25 mouse cellular contexts compared by ENCODE assay signal in the genomic region with DNA sequence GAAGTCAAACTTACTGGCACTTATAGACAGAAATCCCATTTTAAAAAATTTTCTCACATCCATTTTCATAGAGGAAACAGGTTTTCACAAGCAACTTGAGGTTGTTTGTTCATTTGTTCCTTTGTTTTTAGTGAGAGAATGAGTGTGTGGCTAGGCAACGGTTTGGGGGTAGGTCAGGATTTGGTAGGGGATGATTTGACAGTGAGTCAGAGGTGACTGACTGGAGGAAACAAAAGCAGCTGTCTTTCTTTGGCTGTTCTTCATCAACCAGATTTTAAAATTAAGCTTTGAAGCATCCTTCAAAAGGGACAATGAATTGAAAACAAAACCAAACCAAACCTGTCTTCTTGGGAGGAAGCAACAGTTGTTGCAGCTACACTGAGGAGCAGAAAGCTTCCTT. TPM values are rescaled to one million over a fixed set of nuclear protein-coding genes. Genes with fewer than 3 reads are reported as not detected.
DNase-seq lines count a peak whose midpoint lies in the region; ATAC-seq and TF ChIP-seq lines count a peak whose summit lies in the region.
"Had no signal": no experiment of that assay in that cellular context is flagged by ENCODE, and none has a peak within 500 bp of the region (broad histone marks: within the 10 kb centered on the region; RNA-seq: fewer than 3 reads in every experiment).

No protein-coding gene starts in this region.

- H3K4me2 ChIP-seq in myocyte (ENCODE audit: low read depth): peak overlapping the region; percentile 40
- H3K4me2 ChIP-seq in kidney, embryonic 16.5 days (replicated peaks; ENCODE audit: low read depth, low read length): no peak overlapping the region
- H3K4me2 ChIP-seq: embryonic facial prominence, embryonic 12.5 days; forebrain, embryonic 13.5 days; forebrain, embryonic 15.5 days had no signal

- H3K79me2 ChIP-seq in C2C12 (ENCODE audit: control insufficient read depth, insufficient read depth) (no peaks in the 10 kb centered on the region), myocyte (ENCODE audit: control insufficient read depth, insufficient read depth) (no peaks in the 10 kb centered on the region)
- no peaks in the 10 kb centered on the region for H3K79me2 ChIP-seq in heart, adult 2 months (replicated peaks; ENCODE audit: control insufficient read depth, insufficient read depth, low read length)

- H3K4me1 ChIP-seq in kidney, embryonic 16.5 days (ENCODE audit: insufficient read depth, low read length): no peaks in the 10 kb centered on the region
- H3K4me1 ChIP-seq in heart, adult 2 months (ENCODE audit: control insufficient read depth, insufficient read depth, low read length): no peaks in the 10 kb centered on the region
- H3K4me1 ChIP-seq: embryonic facial prominence, embryonic 10.5 days; embryonic facial prominence, embryonic 12.5 days; forebrain, embryonic 13.5 days had no signal

- no peaks in the 10 kb centered on the region for H3K27me3 ChIP-seq in C2C12 (ENCODE audit: control insufficient read depth, insufficient read depth, insufficient read length)
- H3K27me3 ChIP-seq in myocyte (ENCODE audit: control insufficient read depth, insufficient read depth, insufficient read length): no peaks in the 10 kb centered on the region
- no peaks in the 10 kb centered on the region for H3K27me3 ChIP-seq in kidney, embryonic 16.5 days (ENCODE audit: insufficient read depth, low read length)
- no peaks in the 10 kb centered on the region for H3K27me3 ChIP-seq in heart, adult 2 months (ENCODE audit: control insufficient read depth, insufficient read depth, low read length)
- H3K27me3 ChIP-seq: embryonic facial prominence, embryonic 12.5 days; forebrain, embryonic 13.5 days; forebrain, embryonic 15.5 days had no signal

- H3K27ac ChIP-seq in kidney, embryonic 16.5 days (ENCODE audit: low read length): no peak overlapping the region
- H3K27ac ChIP-seq in heart, adult 2 months: no peak overlapping the region
- H3K27ac ChIP-seq: embryonic facial prominence, embryonic 10.5 days; embryonic facial prominence, embryonic 12.5 days; forebrain, embryonic 13.5 days; forebrain, embryonic 15.5 days had no signal

- H3K4me3 ChIP-seq in C2C12 (ENCODE audit: insufficient read depth, poor library complexity, severe bottlenecking) (no peak overlapping the region), myocyte (no peak overlapping the region)
- H3K4me3 ChIP-seq in kidney, embryonic 16.5 days (ENCODE audit: low read length): no peak overlapping the region
- H3K4me3 ChIP-seq in heart, adult 2 months: no peak overlapping the region
- H3K4me3 ChIP-seq: embryonic facial prominence, embryonic 10.5 days; embryonic facial prominence, embryonic 12.5 days; forebrain, embryonic 13.5 days; forebrain, embryonic 15.5 days had no signal

- no peak overlapping the region for H3ac ChIP-seq in C2C12 (ENCODE audit: control insufficient read depth, insufficient read length, low read depth)
- H3ac ChIP-seq in myocyte (ENCODE audit: control insufficient read depth, insufficient read length): no peak overlapping the region

- ATAC-seq in kidney, embryonic 16.5 days (ENCODE audit: low FRiP score, low TSS enrichment): no peak
- ATAC-seq: activated CD4-positive, CD25-positive, alpha-beta regulatory T cell, adult 4 months; forebrain, embryonic 13.5 days; forebrain, embryonic 15.5 days; forebrain, postnatal 0 days; Patski had no signal

- intact Hi-C loops in heart, adult 2 months (cut with DNase I): no loop called here

- 49% methylated on average over 1 of the region's 1 CpGs for WGBS in kidney, embryonic 16.5 days
- 19% methylated on average over 1 of the region's 1 CpGs for WGBS in heart, adult 2 months

- H3K36me3 ChIP-seq in C2C12 (ENCODE audit: control insufficient read depth, insufficient read depth): no peaks in the 10 kb centered on the region
- no peaks in the 10 kb centered on the region for H3K36me3 ChIP-seq in myocyte (ENCODE audit: control insufficient read depth, insufficient read depth)
- no peaks in the 10 kb centered on the region for H3K36me3 ChIP-seq in kidney, embryonic 16.5 days (ENCODE audit: insufficient read depth, low read length)
- H3K36me3 ChIP-seq in heart, adult 2 months (ENCODE audit: control insufficient read depth, insufficient read depth, low read length): no peaks in the 10 kb centered on the region
- H3K36me3 ChIP-seq: embryonic facial prominence, embryonic 10.5 days; embryonic facial prominence, embryonic 12.5 days; forebrain, embryonic 15.5 days; G1E had no signal

- H3K9ac ChIP-seq in kidney, embryonic 16.5 days (replicated peaks; ENCODE audit: low read length): no peak overlapping the region
- H3K9ac ChIP-seq in heart, adult 2 months (ENCODE audit: low read depth, low read length): no peak overlapping the region
- H3K9ac ChIP-seq: embryonic facial prominence, embryonic 12.5 days; forebrain, embryonic 13.5 days; forebrain, embryonic 15.5 days; forebrain, postnatal 0 days had no signal

- DNase-seq in 3T3-L1 (ENCODE audit: low read depth, low spot score): peak; percentile 53
- peak; percentile 80 for DNase-seq in Muller cell, postnatal 12 days (ENCODE audit: inconsistent ontology term)
- no peak for DNase-seq in heart, adult 2 months
- DNase-seq in kidney, postnatal 4 days: no peak
- DNase-seq: adrenal gland, adult 8-10 months; adrenal gland, postnatal 14 days; adrenal gland, postnatal 36 days; B cell, adult 2 months; cerebellum, adult 11-12 months; cerebellum, adult 2 months; cerebellum, adult 9-10 months; cerebellum, postnatal 10 days; cerebellum, postnatal 25 days; forebrain, postnatal 0 days had no signal

- no peak for TF ChIP-seq EP300 in heart, adult 2 months (IDR thresholded peaks at IDR 0.05; ENCODE audit: insufficient read depth, low read depth, low read length)

- TF ChIP-seq CTCF in C2C12 (IDR thresholded peaks at IDR 0.05; ENCODE audit: control insufficient read depth, insufficient read depth, insufficient read length): no peak
- TF ChIP-seq CTCF in heart, adult 2 months (IDR thresholded peaks at IDR 0.05): no peak

- TF ChIP-seq POLR2A in myocyte (IDR thresholded peaks at IDR 0.05; ENCODE audit: insufficient read length, low read depth): no peak
- TF ChIP-seq POLR2A in heart, adult 2 months (IDR thresholded peaks at IDR 0.05; ENCODE audit: insufficient read depth, low read depth, low read length): no peak

- H3K79me3 ChIP-seq in C2C12 (ENCODE audit: low read depth): no peaks in the 10 kb centered on the region

- no peaks in the 10 kb centered on the region for H3K9me3 ChIP-seq in kidney, embryonic 16.5 days (ENCODE audit: low read length)
- H3K9me3 ChIP-seq: embryonic facial prominence, embryonic 12.5 days; forebrain, embryonic 13.5 days; forebrain, embryonic 15.5 days had no signal

TF ChIP-seq in C2C12, 6 proteins besides CTCF, POLR2A, EP300 and RAD21:
- TF ChIP-seq MYOD1 (IDR thresholded peaks at IDR 0.05; ENCODE audit: control insufficient read depth, insufficient read length, low read depth) (peak; percentile 63), CEBPB (IDR thresholded peaks at IDR 0.05; ENCODE audit: low read depth) (no peak), MAX (IDR thresholded peaks at IDR 0.05) (no peak), MYOG (IDR thresholded peaks at IDR 0.05; ENCODE audit: control insufficient read depth, extremely low read depth, insufficient read length) (no peak), USF1 (IDR thresholded peaks at IDR 0.05; ENCODE audit: low read depth) (no peak), FOSL1 (IDR thresholded peaks at IDR 0.05; ENCODE audit: insufficient read depth, low read length, poor library complexity, severe bottlenecking) (no peak)
TF ChIP-seq in C2C12: peak in this region for 1.

TF ChIP-seq in myocyte, 11 proteins besides CTCF, POLR2A, EP300 and RAD21:
- TF ChIP-seq E2F4 (IDR thresholded peaks at IDR 0.05; ENCODE audit: insufficient read depth): no peak
- TF ChIP-seq REST (IDR thresholded peaks at IDR 0.05; ENCODE audit: insufficient read depth, insufficient read length): no peak
- no peak for TF ChIP-seq USF1 (IDR thresholded peaks at IDR 0.05; ENCODE audit: low read depth)
- TF ChIP-seq POLR2AphosphoS2 (IDR thresholded peaks at IDR 0.05; ENCODE audit: insufficient read length, low read depth): no peak
- peak in 1 of 3 experiments; percentile 1 for TF ChIP-seq MYOD1 (IDR thresholded peaks at IDR 0.05; ENCODE audit: control insufficient read depth in 1 of 3, insufficient read length in 2 of 3, low read depth in 2 of 3)
- TF ChIP-seq CEBPB (IDR thresholded peaks at IDR 0.05; ENCODE audit: insufficient read depth, poor library complexity, severe bottlenecking): no peak
- TF ChIP-seq TCF3 (IDR thresholded peaks at IDR 0.05; ENCODE audit: insufficient read length, low read depth): no peak
- TF ChIP-seq MAX (IDR thresholded peaks at IDR 0.05; ENCODE audit: low read depth): no peak
- TF ChIP-seq TCF12 (IDR thresholded peaks at IDR 0.05; ENCODE audit: insufficient read depth, poor library complexity, severe bottlenecking): no peak
- no peak for TF ChIP-seq SRF (IDR thresholded peaks at IDR 0.05; ENCODE audit: control insufficient read depth, insufficient read length, low read depth)
- TF ChIP-seq MYOG (IDR thresholded peaks at IDR 0.05; ENCODE audit: control insufficient read depth in 1 of 3, insufficient read depth in 1 of 3, insufficient read length in 2 of 3, low read depth in 2 of 3): peak in 1 of 3 experiments; percentile 32

RNA-seq across cellular contexts. Expression of gene Myh1, which starts 0.5 kb away (rescaled TPM):
- polyA plus RNA-seq in C2C12 (2012; fragmentation: generic; extraction: Trizol) (0.02 TPM), myocyte (2012; fragmentation: generic; extraction: Trizol) (7.4 TPM)
- 0.02 and 0.04 TPM in 2 replicates for polyA plus RNA-seq in kidney, embryonic 16.5 days (2015; fragmentation: Nextera tagmentation; extraction: Ambion mirVana)
- not detected for total RNA-seq in heart, adult 2 months (2021)
- polyA plus RNA-seq in heart, adult 2 months (2012; rRNA removed): 0.03 TPM in 1 of 2 replicates, not detected in the other
- total RNA-seq: G1E had no signal
- polyA plus RNA-seq: activated CD4-positive, CD25-positive, alpha-beta regulatory T cell, adult 4 months; cerebellum, adult 2 months; embryonic facial prominence, embryonic 10.5 days; forebrain, embryonic 11.5 days; G1E; Patski had no signal

RNA-seq across cellular contexts. Expression of gene Myh2, which starts 28.5 kb away (rescaled TPM):
- polyA plus RNA-seq in C2C12 (2012; fragmentation: generic; extraction: Trizol) (not detected), myocyte (2012; fragmentation: generic; extraction: Trizol) (0.54 TPM)
- polyA plus RNA-seq in kidney, embryonic 16.5 days (2015; fragmentation: Nextera tagmentation; extraction: Ambion mirVana): not detected in 2 replicates
- total RNA-seq in heart, adult 2 months (2021): not detected
- not detected in 2 replicates for polyA plus RNA-seq in heart, adult 2 months (2012; rRNA removed)
- total RNA-seq: adrenal gland, adult 8-10 months; adrenal gland, postnatal 14 days had no signal
- polyA plus RNA-seq: activated CD4-positive, CD25-positive, alpha-beta regulatory T cell, adult 4 months; cerebellum, adult 2 months; forebrain, embryonic 11.5 days; forebrain, embryonic 13.5 days; forebrain, embryonic 15.5 days; G1E; Patski had no signal

RNA-seq across cellular contexts. Expression of gene Myh4, which starts 38.5 kb away (rescaled TPM):
- polyA plus RNA-seq in C2C12 (2012; fragmentation: generic; extraction: Trizol) (not detected), myocyte (2012; fragmentation: generic; extraction: Trizol) (15.9 TPM)
- not detected in 2 replicates for polyA plus RNA-seq in kidney, embryonic 16.5 days (2015; fragmentation: Nextera tagmentation; extraction: Ambion mirVana)
- total RNA-seq in heart, adult 2 months (2021): under 1 TPM in 1 of 2 experiments, not detected in 1; 0.05 TPM
- not detected in 2 replicates for polyA plus RNA-seq in heart, adult 2 months (2012; rRNA removed)
- total RNA-seq: adrenal gland, adult 8-10 months; adrenal gland, postnatal 36 days; G1E had no signal
- polyA plus RNA-seq: cerebellum, adult 2 months; forebrain, embryonic 11.5 days; forebrain, embryonic 13.5 days; forebrain, embryonic 15.5 days; G1E; Patski had no signal

Comparison
In these comparisons a context has a peak if more than half of its experiments do, and no peak if none do; other contexts are left out.
1. DNase-seq: peak in 3T3-L1 (single experiment) and Muller cell, postnatal 12 days (single experiment); none in heart, adult 2 months (0 of 2) and kidney, postnatal 4 days (0 of 2).
2. RNA of gene Myh4, which starts 38.5 kb away (polyA plus RNA-seq): 15.9 TPM in myocyte (single experiment); not detected in kidney, embryonic 16.5 days, not detected in C2C12 (single experiment) and not detected in heart, adult 2 months; every median in the first group is over 10 times any median in the second.